Mouse (Mus musculus): ENCODE measurements around the gene Col25a1.

GRCm38 (mm10) chr3:130579501-130579900 lies 448.2 kb downstream of the Col25a1 start:
- TF ChIP-seq CTCF (IDR thresholded peaks at IDR 0.05) (no peak), EP300 (IDR thresholded peaks at IDR 0.05) (no peak)

Measured in lung, postnatal 0 days (tissue).